Mouse (Mus musculus) kidney, embryonic 15.5 days (tissue): ENCODE measurements around the gene Lmo2. TPM values are rescaled to one million over a fixed set of nuclear protein-coding genes. Genes with fewer than 3 reads are reported as not detected.
"Not testable (repeated sequence)": the region's sequence is repeated elsewhere in the genome, so short reads cannot be mapped to it uniquely, and the experiment has no call there.

Experiments
- ATAC-seq: fragments of 200-750 bp; cut with Nextera tagmentation; replicated peaks from 2 replicates; pipeline ENCODE4 v1.8.0; 2017; ENCODE audit warnings: moderate TSS enrichment; ENCODE audit not compliant: low FRiP score
- H3K27ac ChIP-seq: fragments of 300-500 bp; sonication (generic); 2 replicates; pipeline ENCODE4 v1.5.1; 2015; ENCODE audit warnings: mild to moderate bottlenecking, inconsistent platforms
- H3K27me3 ChIP-seq: fragments of 300-500 bp; sonication (generic); 2 replicates; pipeline ENCODE4 v1.6.1; 2015; ENCODE audit warnings: inconsistent platforms
- H3K36me3 ChIP-seq: fragments of 300-500 bp; sonication (generic); 2 replicates; pipeline ENCODE4 v1.6.1; 2015; ENCODE audit warnings: inconsistent platforms
- H3K4me1 ChIP-seq: fragments of 300-500 bp; sonication (generic); 2 replicates; pipeline ENCODE4 v1.6.1; 2015; ENCODE audit warnings: inconsistent platforms
- H3K4me2 ChIP-seq: fragments of 300-500 bp; sonication (generic); 2 replicates; pipeline ENCODE4 v1.6.1; 2015; ENCODE audit warnings: moderate library complexity, mild to moderate bottlenecking, inconsistent platforms
- H3K4me3 ChIP-seq: fragments of 300-500 bp; sonication (generic); replicated peaks from 2 replicates; pipeline ENCODE4 v1.5.1; 2015; ENCODE audit warnings: mild to moderate bottlenecking, inconsistent platforms
- H3K9ac ChIP-seq: fragments of 300-500 bp; sonication (generic); 2 replicates; pipeline ENCODE4 v1.6.1; 2015; ENCODE audit warnings: mild to moderate bottlenecking, inconsistent platforms
- H3K9me3 ChIP-seq: fragments of 300-500 bp; sonication (generic); replicated peaks from 2 replicates; pipeline ENCODE4 v1.6.1; 2016; ENCODE audit warnings: inconsistent platforms
- WGBS: fragments of 180-500 bp; shearing (Covaris S2); methylation state at CpG from one replicate; pipeline ENCODE4 v1.1.7; 2015; ENCODE audit warnings: mixed read lengths; 5-methylcytosine and 5-hydroxymethylcytosine counted together
- polyA plus RNA-seq: library from polyadenylated mRNA; unstranded; fragments of >200 nt; fragmentation: Nextera tagmentation; extraction: Ambion mirVana; gene quantifications from 2 replicates; pipeline ENCODE4 v1.2.1, GENCODE M21; 2015

Lmo2 gene
- polyA plus RNA-seq, 1 experiment from 2014 or later = 32.1 TPM

DNA sequence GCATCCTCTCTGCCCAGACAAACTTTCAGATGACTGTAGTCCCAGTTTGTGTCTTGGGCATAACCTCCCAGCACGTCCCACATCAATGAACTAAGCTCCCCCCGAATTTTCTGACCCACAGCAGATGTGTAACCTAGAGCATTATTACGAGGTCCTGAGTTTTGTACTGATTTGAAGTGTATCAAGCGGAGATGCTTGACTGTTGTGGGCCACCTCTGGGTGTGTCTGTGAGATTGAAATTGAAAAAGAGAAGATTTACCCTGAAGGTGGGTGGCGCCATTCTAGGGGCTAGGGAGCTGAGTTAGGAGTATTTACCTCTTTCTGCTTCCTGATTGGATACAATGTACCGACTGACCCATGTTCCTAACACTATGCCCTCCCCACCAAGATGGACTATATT, 31.9 kb downstream of the Lmo2 start:
- Histone ChIP-seq H3K4me2 (no peak overlapping the region), H3K4me3 (no peak overlapping the region), H3K27ac (no peak overlapping the region), H3K36me3 (no peaks in the 10 kb centered on the region), H3K27me3 (peaks cover 15% of the 10 kb centered on the region), H3K4me1 (no peaks in the 10 kb centered on the region), H3K9me3 (no peaks in the 10 kb centered on the region), H3K9ac (no peak overlapping the region)
- 86% methylated on average over 6 of the region's 6 CpGs for WGBS
- no peak for ATAC-seq

DNA sequence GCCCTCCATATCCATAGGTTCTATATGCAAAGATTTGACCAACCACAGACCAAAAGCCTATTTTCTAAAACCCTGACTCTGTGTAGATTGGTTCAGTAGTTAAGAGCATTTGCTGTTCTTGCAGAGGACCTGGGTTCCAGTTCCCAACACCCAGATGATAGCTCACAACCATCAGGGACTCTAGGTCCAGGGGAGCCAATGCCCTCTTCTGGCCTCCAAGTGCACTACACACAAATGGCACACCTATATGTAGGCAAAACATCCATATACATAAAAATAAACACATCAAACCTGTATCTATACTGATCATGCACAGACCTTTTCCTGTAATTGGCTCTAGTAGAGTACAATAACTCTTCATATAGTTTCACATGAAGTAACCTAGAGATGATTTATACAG, 33.5 kb downstream of the Lmo2 start:
- Histone ChIP-seq H3K27me3 (peaks cover 15% of the 10 kb centered on the region), H3K9me3 (no peaks in the 10 kb centered on the region), H3K4me3 (no peak overlapping the region), H3K9ac (no peak overlapping the region), H3K4me2 (no peak overlapping the region), H3K36me3 (no peaks in the 10 kb centered on the region), H3K4me1 (no peaks in the 10 kb centered on the region), H3K27ac (no peak overlapping the region)
- ATAC-seq = no peak

DNA sequence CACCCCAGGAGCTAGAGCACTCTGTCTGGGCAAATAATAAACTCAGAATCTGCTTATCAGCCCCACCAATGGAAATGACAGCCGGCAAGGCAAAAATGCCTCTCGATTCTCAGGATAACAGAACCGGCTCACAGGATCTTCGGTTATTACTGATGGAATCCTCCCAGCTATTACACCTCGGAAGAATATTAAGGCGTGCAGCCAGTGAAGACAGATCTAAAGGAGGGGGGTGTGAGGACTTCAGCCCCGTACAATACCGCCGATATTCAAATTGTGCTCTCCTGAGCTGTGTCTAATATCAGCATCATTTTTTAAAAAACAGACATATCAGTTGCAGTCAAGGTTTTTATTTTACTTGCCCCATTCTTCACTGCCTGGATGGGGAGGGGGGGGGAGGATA, 34.4 kb downstream of the Lmo2 start:
- H3K9me3 ChIP-seq = no peaks in the 10 kb centered on the region
- H3K36me3 ChIP-seq = no peaks in the 10 kb centered on the region
- ATAC-seq = no peak
- H3K4me1 ChIP-seq = no peaks in the 10 kb centered on the region
- H3K27ac ChIP-seq = no peak overlapping the region
- H3K9ac ChIP-seq = no peak overlapping the region
- no peak overlapping the region for H3K4me2 ChIP-seq
- H3K4me3 ChIP-seq = no peak overlapping the region
- H3K27me3 ChIP-seq = peaks cover 15% of the 10 kb centered on the region
- 68% methylated on average over 9 of the region's 9 CpGs for WGBS

DNA sequence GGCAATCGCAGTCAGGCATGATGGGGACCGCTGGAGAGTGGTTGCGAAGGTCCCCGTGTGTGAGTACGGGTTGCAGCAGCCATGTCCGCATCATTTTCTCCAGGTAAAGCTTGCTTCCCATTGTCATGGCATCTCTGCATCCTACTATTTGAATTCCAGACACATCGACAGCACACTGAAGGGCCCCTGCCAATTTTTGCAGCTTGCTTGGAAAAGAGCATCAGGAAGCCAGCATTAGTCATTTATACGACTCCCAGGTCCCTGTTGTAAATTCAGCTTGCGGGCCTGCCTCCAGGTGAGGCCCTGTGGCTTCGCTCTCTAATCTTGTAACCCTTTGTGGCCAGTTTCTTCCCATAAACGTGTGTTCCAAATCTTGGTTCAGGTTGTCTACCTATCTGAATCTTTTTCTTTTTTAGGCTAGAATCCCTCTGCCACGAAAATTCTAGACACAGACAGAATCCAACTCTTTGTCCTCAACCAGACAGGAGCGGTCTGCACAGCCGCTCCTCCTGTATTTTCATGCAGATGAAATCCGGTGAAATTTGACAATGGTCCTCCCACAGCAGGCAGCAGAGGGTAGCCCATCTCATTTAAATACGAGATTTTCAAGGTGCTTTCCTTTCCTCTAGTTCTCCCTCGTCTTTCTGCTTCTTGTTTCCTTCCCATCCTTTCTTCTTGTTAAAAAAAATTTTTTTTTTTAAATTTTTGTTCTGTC, 35.0 kb downstream of the Lmo2 start:
- H3K4me3 ChIP-seq = no peak overlapping the region
- H3K27me3 ChIP-seq = peaks cover 15% of the 10 kb centered on the region
- H3K4me1 ChIP-seq = no peaks in the 10 kb centered on the region
- H3K36me3 ChIP-seq = no peaks in the 10 kb centered on the region
- no peak for ATAC-seq
- H3K9me3 ChIP-seq = no peaks in the 10 kb centered on the region
- 25% methylated on average over 17 of the region's 17 CpGs for WGBS
- H3K4me2 ChIP-seq = no peak overlapping the region
- H3K27ac ChIP-seq = no peak overlapping the region
- H3K9ac ChIP-seq = no peak overlapping the region

DNA sequence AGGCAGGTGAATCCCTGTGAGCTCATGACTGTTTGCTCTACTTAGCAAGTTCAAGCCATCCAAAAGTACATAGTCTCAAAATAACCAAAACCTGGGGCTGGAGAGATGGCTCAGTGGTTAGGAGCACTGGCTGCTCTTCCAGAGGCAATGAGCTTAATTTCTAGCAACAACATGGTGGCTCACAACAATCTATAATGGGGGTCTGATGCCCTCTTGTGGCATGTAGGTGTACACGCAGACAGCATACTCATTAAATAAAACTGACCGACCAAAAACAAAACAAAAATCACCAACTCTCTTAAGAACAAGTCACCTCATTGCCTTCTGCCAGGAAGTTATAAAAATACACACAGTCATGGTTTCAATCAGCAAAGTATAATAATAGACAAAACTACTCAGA, 43.3 kb downstream of the Lmo2 start:
- 25% methylated on average over 2 of the region's 2 CpGs for WGBS
- Histone ChIP-seq H3K9ac (no peak overlapping the region), H3K4me3 (no peak overlapping the region), H3K4me2 (no peak overlapping the region), H3K27me3 (peaks cover 12% of the 10 kb centered on the region; the same call in 1 of the 2 replicates), H3K27ac (no peak overlapping the region), H3K36me3 (no peaks in the 10 kb centered on the region), H3K9me3 (no peaks in the 10 kb centered on the region), H3K4me1 (no peaks in the 10 kb centered on the region)
- no peak for ATAC-seq

DNA sequence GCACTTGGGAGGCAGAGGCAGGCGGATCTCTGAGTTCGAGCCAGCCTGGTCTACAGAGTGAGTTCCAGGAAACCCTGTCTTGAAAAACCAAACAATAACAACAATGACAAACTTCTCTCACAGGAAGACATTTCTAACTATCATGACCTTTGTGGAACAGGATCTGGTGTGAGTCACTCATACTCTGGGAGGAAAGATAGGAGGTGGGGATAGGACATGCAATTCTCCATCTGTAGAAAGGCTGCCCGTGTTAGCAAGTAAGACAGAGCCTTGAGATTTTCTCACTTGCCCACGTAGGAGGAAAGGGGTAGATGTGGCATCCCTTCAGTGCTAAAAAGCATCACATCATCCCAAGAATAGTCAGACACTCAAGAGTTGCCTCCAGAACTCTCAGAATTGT, 44.1 kb downstream of the Lmo2 start:
- Histone ChIP-seq H3K27ac (no peak overlapping the region), H3K27me3 (peaks cover 12% of the 10 kb centered on the region; the same call in 1 of the 2 replicates), H3K9me3 (no peaks in the 10 kb centered on the region), H3K4me1 (no peaks in the 10 kb centered on the region), H3K4me3 (no peak overlapping the region), H3K4me2 (no peak overlapping the region), H3K36me3 (no peaks in the 10 kb centered on the region), H3K9ac (no peak overlapping the region)
- WGBS = 76% methylated on average over 4 of the region's 4 CpGs
- no peak for ATAC-seq

DNA sequence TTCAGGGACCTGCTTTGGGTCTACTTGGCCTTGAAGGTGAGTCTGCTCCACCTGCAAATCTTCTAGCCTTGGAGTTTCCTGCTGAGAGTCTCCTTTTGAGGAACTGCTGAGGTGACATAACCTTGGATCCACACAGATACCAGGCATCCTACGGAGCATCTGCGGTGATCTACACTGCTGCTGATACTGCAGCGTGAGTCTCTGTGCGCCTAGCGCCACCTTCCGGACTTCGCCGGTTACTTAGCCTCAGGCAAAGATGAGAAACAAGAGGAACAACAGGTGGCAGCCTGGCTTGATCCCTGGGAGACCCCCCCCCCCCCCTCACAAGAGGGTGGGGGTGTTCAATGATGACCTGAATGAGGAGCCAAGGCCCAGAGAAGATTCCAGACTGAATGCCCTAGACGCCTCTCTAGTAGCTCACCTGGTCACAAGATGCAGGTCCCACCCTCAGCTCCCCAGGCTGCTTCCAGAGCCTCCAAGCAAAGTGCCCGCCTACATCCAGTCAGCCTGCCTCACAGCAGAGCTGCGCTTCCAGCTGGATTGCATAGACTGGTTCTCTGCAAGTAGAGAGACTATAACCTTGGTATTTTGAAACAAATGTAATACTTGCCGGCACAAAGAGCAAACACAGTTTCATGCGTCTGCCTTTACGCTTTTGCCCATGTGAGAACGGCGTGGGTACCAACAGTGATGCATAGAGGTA, 45.1 kb downstream of the Lmo2 start:
- Histone ChIP-seq H3K4me3 (no peak overlapping the region), H3K4me1 (no peaks in the 10 kb centered on the region), H3K36me3 (no peaks in the 10 kb centered on the region), H3K9me3 (no peaks in the 10 kb centered on the region), H3K27me3 (peaks cover 12% of the 10 kb centered on the region; the same call in 1 of the 2 replicates), H3K27ac (no peak overlapping the region), H3K4me2 (no peak overlapping the region), H3K9ac (no peak overlapping the region)
- WGBS = 32% methylated on average over 16 of the region's 16 CpGs
- ATAC-seq = no peak

DNA sequence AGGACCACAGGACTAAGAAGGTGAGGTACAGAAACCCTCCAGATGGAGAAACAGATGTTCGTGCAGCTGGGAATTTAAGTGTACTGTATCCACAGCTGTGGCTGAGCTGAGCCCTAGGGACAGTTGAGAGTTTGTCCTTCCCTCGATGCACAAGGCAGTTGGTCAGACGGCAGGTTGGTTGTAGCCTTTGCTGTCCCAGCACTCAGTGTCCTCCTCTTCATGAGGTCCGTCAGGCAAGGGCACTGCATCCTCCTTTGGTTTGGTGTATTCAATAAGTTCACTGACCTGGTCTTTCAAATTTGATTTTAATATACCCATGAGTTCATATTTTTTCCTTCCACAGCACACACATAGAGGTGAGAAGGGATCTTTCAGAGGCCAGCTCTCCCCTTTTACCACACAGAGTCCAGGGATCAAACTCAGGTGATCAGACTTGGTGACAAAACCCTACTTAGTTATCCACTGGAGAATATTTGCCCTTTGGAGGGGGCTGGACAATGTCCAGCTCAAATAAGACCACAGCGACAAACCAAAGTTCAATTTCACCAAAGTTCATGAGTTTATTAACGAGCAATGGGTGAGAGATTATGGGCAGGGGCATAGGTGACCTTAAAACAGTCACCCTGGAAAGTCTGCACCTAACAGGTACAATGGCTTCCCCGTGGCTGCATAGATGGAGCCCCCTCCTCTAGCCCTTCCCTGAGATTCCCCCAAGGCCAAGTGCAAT, 50.2 kb downstream of the Lmo2 start:
- H3K36me3 ChIP-seq = no peaks in the 10 kb centered on the region
- ATAC-seq = no peak
- H3K4me2 ChIP-seq = no peak overlapping the region
- 72% methylated on average over 7 of the region's 7 CpGs for WGBS
- H3K4me1 ChIP-seq = no peaks in the 10 kb centered on the region
- no peak overlapping the region for H3K9ac ChIP-seq
- H3K4me3 ChIP-seq = no peak overlapping the region
- H3K9me3 ChIP-seq = no peaks in the 10 kb centered on the region
- no peak overlapping the region for H3K27ac ChIP-seq
- peaks cover 11% of the 10 kb centered on the region; the same call in 1 of the 2 replicates for H3K27me3 ChIP-seq

DNA sequence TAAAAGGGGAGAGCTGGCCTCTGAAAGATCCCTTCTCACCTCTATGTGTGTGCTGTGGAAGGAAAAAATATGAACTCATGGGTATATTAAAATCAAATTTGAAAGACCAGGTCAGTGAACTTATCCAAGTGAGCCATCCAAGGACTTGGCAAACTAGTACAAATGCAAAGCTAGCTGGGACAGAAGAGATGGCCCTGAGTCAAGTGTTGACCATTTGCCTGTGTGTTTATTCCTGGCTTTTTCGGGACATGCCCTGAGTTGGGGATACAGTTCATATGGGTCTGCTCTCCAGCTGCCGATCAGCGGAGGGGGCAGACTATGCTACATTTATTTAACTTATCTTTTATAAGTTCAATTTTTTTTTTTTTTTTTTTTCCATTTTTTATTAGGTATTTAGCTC, 51.1 kb downstream of the Lmo2 start:
- not testable (repeated sequence) for H3K9ac ChIP-seq, H3K36me3 ChIP-seq, H3K4me1 ChIP-seq, H3K27me3 ChIP-seq, H3K4me2 ChIP-seq, H3K9me3 ChIP-seq, H3K27ac ChIP-seq, ATAC-seq, H3K4me3 ChIP-seq
- WGBS = 89% methylated on average over 3 of the region's 3 CpGs

DNA sequence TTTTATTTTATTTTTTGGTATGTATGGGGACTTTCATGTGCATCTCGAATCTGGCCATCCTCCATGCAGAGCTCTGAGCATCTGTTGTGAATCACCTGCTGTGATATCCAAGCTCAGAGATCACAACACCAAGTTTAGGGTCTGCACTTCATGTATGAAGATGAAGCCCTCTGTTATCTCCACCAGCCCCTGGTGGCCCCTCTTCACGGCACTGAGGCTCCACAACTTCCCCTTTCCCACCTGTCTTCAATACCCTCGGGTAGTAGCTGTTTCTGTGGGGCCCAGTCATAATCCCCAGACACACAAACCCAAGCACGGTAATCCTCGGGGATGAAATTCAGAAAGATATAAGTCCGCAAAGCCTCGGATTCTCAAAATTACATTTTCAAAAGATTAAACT, 65.3 kb downstream of the Lmo2 start:
- H3K27me3 ChIP-seq = no peaks in the 10 kb centered on the region
- no peak overlapping the region for H3K9ac ChIP-seq
- H3K4me2 ChIP-seq = no peak overlapping the region
- H3K27ac ChIP-seq = no peak overlapping the region
- H3K36me3 ChIP-seq = no peaks in the 10 kb centered on the region
- H3K4me3 ChIP-seq = no peak overlapping the region
- no peak for ATAC-seq
- 86% methylated on average over 7 of the region's 7 CpGs for WGBS
- peaks cover 4% of the 10 kb centered on the region for H3K4me1 ChIP-seq
- H3K9me3 ChIP-seq = no peaks in the 10 kb centered on the region; the same call in 1 of the 2 replicates

DNA sequence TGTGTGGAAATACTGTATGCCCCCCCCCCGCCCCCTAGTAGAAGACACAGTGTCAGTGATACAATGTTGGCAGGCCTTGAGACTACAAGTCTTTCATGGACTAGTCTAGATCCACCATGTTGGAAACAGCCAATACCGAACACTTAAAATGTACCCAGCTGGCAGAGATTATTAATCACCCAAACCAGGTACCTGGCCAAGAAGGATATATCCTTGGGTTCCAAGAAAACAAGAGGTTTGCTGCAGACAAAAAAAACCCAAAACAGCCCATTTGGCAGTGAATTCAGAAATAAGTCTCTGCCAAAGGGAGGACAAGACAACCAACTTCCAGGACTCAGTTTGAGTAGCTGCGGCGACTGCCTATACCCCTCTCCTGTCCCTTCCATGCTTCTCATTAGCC, 66.9 kb downstream of the Lmo2 start:
- peaks cover 14% of the 10 kb centered on the region for H3K4me1 ChIP-seq
- 92% methylated on average over 4 of the region's 4 CpGs for WGBS
- H3K27ac ChIP-seq = no peak overlapping the region

DNA sequence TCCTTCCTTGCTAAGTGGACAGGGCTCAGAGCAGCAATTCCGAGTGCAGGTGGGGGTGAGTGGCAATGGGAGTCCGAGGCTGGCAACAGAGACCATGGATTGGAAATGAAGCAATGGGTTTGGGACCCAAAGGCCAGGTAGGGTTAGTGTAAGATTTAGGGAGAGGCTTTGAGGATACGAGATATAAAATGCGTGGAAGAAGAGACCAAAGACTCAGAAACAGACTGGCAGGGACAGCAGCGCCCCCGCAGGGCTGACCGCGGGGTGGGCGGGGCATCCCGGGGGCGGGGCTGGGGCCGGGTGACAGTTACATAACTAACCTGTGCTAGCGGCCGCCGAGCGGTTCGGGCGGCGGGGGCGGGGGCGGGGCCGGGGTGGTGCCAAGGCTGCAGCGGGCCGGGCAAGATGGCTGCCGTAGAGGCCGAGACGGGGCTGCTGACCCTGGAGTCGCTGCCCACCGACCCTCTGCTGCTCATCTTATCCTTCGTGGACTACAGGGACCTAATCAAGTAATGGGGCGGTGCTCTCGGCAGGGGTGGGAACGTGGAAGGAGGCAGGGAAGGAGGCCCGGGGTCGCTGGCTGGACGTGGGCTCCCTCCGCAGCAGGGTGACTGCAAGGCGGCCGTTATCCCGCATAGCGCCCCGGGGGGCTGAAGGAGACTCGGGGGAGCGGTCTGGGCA, 69.8 kb downstream of the Lmo2 start, which contains the start of gene Fbxo3:
Gene Fbxo3 (plus strand): TSS at position 264 of the 681 bp plus-strand sequence.
- WGBS = under 1% methylated on average over 36 of the region's 44 CpGs
- Histone ChIP-seq H3K4me3 (peak within 1 kb of the TSS; percentile 97), H3K9ac (peak within 1 kb of the TSS; percentile 86), H3K4me2 (peak within 1 kb of the TSS; percentile 74), H3K36me3 (peaks cover 9% of the 10 kb centered on the region), H3K27ac (peak within 1 kb of the TSS; percentile 77), H3K9me3 (no peaks in the 10 kb centered on the region; the same call in 1 of the 2 replicates), H3K4me1 (peaks cover 18% of the 10 kb centered on the region), H3K27me3 (no peaks in the 10 kb centered on the region)
- ATAC-seq = peak; percentile 97

More for the DNA sequence above, 66.9 kb downstream of the Lmo2 start:
- H3K36me3 ChIP-seq = no peaks in the 10 kb centered on the region
- no peaks in the 10 kb centered on the region; the same call in 1 of the 2 replicates for H3K9me3 ChIP-seq
- H3K9ac ChIP-seq = no peak overlapping the region
- H3K4me3 ChIP-seq = no peak overlapping the region
- no peaks in the 10 kb centered on the region for H3K27me3 ChIP-seq
- no peak overlapping the region for H3K4me2 ChIP-seq
- no peak for ATAC-seq
